Mouse (Mus musculus) adrenal gland (tissue): Measurements from ENCODE around the gene Arhgef3.

ENCODE experiments used
- intact Hi-C: fragments of 180-260 bp; cut with DNase I; formaldehyde crosslinking; loops from one replicate; pipeline ENCODE4 v1.15.1; 2025
- long read RNA-seq, 2 experiments: library from polyadenylated mRNA; unstranded; transcript quantifications; one replicate each; pipeline ENCODE4 v2.0.0; 2020; ENCODE audit warnings: borderline replicate concordance in 1 of 2; ENCODE audit not compliant: insufficient replicate concordance in 1 of 2

Arhgef3 gene
- long read RNA-seq, experiment 1, partial matches to known transcripts, result 10 of 25 reads
- long read RNA-seq, experiment 1, other reads (novel, unspliced or antisense), result 10 of 25 reads
- long read RNA-seq, experiment 2, partial matches to known transcripts, result 6 of 17 reads
- long read RNA-seq, experiment 2, other reads (novel, unspliced or antisense), result 8 of 17 reads

DNA sequence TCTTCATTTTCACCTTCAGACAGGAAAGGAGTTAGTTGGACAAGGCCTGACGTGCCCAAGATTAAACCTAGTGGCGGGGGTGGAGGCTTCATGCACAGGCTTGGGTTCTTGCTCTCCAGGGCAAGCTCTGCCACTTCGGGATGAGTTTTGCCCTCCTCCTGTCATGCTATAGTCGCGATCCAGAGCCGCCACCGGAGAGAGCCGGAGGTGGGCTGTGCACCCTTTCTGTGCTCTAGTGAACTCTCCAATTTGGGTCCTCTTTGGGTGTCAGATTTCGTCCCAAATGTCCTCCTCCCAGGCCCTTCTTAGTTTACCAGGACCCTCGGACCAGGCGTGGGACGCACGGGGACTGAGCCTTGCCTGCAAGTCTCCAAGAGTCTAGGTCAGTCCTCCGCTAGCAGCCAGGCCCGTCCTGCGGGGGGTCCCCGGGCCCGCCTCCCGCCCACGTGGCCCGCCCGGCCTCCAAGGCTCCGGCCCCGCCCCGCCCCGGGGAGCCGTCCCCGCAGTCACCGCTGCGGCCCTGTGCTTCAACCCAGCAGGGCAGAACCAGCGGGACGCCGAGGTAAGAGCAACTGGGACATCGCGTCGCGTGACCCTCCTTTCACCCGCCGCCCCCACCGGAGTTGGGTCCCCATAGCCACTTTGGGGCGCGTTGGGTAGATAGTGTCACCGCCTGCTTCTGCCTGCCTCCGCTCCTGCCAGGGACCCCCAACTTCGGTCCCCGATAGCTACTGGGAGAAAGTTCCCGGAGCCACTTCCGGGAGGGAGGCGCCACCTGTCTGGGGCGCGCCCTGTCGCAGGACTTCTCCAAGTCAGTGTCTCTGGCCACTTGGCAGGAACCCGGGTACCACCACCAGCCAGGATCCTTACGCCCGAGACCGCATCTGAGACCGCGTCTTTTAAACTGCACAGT lies at the start of gene Arhgef3:
Gene Arhgef3, plus strand, starts transcription at position 538 of the 913 bp plus-strand sequence.
- intact Hi-C loops, result no loop called here

DNA sequence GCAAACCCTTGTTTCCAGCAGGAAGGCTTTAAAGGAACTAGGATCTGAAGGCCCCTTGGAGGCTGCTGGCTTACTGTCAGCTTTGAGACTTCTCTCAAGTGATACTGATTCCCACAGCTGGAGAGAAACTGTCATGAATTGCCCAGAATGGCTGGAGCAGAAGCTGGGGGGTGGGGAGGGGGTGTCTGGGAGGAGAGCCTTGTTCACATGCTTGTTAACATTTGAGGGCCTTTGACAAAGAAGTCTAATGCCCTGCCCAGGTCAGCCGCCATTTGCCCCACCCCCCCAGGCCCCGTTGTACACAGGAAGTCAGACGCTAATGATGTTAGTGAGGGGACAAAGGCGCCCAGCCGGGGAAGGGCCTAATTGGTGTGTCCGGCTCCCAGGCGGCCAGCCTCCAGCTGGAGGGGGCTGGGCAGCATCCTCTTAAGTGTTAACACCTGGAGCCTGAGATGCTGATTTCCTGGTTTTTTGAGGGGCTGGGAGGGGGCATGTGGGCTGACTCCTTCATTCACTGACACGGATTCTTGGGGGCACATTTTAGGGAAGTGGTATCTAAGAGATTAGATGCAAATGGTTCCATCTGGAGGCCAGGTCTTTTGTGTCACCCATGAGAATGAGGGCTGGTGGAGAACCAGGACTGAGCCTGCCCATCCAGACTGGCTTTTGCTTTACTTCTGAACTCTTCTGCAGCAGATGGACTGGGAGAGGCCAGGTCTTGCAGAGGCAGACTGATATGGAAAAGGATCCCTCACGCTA lies 48.3 kb upstream of the Arhgef3 start:
- intact Hi-C loops, result no loop called here

DNA sequence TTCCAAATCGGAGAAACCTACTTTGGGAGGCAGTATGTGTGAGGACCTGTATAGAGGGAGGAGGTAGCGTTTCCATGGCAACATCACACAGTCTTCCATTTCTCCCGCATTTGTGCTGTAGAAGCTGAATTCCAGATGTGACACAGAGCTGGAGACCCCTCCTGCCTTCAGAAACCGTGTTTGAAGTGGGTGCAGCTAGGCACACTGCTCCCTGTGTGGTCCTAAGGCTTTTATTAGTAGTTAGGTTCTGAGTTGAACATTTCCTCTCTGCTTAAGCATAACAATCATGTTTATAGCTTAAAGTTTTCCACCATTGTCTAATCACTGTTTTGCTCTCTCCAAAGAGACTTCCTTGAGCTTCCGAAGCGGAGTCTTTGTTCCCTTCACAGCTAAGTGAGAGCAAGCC lies 46.8 kb upstream of the Arhgef3 start:
- intact Hi-C loops, result no loop called here

DNA sequence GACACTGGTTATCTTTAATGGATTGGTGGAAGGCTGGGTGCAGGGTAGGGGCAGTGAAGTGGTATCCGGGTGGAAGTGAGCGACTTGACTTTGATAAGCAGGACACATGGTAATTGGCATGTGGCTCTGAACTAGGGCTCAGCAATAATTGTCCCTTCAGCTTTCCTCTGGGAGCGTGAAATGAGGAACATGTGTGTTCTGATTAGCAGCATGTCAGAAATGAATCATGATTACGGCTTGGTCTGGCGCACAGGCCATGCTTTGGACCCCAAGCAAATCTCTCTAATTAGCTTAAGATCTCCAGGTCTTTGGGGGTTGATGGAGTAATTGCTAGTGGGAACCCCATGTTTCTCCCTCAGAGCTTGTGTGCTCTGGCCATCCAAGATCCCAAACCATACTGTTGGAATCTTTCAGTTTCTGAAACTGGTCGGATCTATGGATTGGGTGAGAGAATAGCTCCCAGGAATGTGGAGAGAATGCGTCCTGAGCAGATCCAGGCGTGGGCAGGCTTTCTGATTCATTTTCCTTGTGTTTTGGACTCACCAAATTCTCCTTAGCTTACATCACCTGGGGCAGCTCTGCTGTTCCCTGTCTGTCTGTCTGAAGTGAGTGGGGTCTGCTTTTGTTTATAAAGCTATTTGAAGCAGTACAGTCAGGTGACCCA lies 45.1 kb upstream of the Arhgef3 start:
- intact Hi-C loops, result no loop called here

DNA sequence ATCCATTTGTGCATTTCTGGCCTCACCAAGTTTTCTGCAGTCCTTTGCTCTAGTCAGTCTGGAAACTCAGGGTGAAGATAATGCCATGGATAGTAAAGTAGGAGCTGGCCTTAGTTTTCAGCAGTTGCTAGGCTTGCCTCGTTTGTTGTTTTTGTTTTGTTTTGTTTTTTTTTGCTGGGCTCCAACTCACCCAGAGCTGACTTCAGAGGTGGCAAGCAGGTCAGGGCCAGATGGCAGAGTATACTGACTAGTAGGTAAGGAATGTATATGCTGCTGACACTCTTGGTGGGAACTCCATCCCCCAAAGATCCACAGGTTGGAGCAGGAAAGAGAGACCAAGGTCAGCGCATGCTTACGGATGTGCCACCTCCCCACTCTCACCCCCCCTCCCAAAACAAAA lies 44.6 kb upstream of the Arhgef3 start:
- intact Hi-C loops, result no loop called here

DNA sequence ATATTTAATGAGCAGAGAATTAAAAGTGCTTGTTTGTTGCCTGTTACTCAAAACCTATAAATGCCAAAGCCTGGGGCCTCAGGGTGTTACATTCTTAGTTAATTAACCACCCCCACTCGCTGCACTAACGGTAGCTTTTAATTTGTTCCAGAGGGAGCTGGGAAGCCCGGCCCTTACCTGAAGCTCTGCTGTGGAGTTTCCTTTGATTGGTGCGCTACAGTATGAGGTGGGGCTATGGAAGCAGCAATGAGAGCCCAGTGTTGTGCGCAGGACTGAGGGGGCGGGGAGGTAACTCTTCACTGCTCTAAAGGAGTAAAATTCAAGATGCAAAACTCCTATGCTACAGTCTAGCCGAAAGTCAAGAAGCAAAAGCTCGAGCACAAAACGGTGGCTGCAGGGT lies 43.9 kb upstream of the Arhgef3 start:
- intact Hi-C loops, result no loop called here

DNA sequence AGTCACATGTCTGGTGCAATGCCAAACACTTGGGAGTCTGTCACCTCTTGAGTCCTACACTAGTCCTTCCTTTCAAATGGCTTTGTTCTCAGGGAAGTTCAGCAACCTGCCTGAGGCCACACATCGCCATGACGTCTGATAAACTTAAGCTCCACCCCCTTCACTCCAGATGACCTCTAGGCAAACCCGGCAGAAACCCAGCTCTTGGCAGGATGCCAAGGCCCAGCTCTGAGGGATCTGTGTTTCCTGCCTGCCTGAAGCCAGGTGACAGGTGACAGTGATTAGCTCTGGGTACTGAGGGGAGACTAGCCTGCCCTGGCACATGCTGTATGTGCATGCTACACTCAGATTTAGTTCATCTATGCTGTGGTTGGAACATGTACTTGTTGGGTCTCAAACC lies 42.7 kb upstream of the Arhgef3 start:
- intact Hi-C loops, result no loop called here

DNA sequence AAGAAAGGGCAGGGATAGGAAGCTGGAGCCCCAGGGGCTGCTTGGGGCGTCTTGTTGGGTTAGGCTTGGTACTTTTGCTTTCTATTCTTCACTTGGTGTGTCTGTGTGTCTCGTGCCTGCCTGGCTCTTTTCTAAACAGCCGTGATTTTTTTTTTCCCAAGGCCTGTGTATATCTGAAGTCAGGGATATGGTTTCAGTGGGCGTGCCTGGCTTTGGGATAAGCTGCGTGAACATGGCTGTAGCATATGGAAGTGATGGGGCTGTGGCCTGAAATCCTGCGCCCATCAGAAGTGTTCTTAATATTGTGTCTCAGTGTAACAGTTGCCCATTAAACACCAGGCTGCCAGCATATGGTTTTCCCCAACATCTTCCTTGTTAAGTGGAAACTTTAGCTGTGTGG lies 39.6 kb upstream of the Arhgef3 start:
- intact Hi-C loops, result no loop called here

DNA sequence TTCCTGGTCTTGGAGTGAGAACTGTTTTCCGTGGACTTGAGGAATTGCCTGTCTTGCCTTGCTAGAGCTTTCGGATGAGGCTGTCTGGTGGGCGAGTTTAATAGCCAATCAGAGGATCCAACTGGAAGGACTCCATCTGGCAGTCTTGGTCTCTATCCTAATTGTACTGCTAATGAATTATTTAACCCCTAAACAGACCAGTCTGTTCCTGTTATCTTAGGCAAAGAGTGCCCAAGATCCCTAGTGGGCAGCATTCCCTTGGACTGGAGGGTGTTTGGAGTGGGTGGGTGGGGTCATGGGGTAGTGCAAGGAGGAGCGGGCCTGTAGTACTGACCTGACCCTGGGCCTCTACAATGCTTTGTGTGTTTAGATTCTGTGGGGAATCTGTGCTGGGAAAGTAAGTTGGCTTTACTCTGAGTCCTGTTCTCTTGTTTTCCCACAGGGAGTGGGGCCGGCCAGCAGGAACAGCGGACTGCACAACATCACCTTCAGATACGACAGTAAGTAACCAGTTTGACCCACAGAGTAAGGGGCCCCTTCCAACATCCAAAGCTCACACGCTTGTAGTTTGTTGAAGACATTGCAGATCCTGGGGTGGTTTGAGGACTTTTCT lies 38.7 kb upstream of the Arhgef3 start:
- intact Hi-C loops, result no loop called here

DNA sequence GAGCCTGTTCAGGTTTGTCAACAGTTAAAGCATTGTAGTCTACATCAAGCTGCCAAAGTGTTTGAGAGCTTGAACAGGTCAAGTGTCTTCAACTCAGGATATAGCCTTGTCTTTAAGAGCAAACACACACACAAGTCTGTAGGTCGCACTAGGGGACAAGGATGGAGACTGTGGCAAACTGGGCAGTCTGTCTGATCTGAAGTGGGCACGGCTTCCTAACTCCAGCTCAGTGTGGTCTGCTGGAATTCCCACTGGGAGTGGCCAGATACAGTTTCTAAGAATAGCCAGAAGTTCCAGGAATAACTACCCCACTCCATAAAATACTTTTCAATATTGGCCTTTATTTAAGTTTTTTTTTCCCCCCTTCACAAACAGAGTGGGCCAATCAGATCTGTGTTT lies 38.2 kb upstream of the Arhgef3 start:
- intact Hi-C loops, result no loop called here

DNA sequence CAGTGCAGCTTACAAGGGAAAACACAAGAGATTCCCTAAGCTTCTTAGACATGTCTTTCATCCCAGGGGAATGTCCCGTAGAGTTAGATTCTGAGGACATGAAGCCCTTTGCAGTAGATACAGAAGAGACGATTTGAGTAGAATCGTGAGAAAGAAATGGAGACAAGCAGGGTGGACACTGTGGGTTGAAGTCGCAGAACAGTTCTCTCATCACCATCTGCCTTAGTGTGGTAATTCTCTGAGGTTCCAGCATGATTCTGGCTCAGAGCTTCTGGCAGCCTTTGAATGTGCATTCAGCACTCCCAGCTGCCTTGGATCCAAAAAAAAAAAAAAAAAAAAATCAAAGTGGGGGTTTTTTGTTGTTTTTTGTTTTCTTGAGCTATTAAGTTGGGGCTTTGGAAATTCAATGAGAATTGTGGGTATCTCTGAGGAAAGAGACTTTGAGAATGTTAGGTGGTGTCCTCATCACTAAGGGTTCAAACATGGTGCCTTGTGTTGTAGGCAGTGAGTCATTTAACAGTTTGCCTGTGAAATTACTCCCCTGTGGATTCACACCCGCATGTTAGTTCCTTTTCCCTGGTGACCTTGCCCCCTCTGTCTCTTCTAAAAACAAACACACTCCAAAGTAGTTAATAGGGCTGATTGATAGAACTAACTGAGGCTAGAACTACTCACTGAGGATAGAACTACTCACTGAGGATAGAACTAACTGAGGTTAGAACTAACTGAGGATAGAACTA lies 33.0 kb upstream of the Arhgef3 start:
- intact Hi-C loops, result no loop called here

DNA sequence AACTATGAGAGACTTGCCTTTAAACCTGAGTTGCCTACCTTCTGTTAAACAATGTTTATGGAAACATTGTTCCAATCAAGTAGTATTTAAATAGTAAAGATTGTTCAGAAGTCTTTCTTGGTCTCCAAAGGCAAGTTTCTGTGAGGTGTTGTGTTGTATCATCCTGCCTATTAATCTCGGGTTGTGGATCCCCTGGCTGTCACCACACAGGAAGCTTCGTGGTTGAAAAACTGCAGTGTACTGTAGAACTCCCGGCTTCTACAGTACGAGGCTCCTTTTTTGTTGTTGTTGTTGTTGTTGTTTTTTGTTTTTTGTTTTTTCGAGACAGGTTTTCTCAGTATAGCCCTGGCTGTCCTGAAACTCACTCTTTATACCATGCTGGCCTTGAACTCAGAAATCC lies 29.2 kb upstream of the Arhgef3 start:
- intact Hi-C loops, result no loop called here

DNA sequence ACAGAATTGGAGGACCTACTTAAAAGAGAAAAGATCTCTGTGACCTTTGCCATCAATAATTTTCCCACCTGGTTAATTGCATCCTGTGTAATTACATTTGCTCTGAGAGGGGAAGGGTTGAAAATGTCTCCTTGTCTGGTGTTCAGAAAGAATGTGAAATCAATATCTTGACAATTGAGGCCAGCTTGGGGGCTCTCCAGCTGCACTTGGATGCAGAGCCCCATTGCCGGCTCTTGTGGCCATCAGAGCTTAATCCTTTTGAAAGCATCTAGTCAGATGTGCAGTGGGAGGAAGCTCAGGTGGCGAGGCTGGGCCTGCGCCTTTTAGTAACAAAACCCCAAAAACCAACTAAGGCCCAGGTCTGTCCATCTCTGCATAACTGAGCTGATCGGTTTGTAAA lies 28.7 kb upstream of the Arhgef3 start:
- intact Hi-C loops, result no loop called here

DNA sequence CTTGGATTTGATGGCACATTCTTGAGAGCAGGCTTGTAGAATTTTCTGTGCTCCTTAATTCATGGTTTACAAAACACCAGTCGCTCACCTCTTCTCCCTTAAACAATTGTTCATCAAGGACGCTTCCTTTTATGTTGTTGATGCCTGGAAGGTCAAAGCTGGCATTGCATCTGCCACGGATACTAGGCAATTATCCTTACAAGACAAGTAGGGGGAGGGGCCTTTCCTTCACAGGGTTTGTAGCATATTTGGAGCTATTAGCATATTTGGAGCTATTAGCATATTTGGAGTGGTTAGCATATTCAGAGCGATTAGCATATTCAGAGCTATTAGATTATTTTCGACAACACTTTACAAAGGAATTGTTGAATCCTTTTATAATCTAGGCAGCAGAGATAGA lies 20.5 kb upstream of the Arhgef3 start:
- intact Hi-C loops, result loop anchor here (10.0 kb wide), 1 partner anchor 309 kb away; no protein-coding TSS in a partner anchor

DNA sequence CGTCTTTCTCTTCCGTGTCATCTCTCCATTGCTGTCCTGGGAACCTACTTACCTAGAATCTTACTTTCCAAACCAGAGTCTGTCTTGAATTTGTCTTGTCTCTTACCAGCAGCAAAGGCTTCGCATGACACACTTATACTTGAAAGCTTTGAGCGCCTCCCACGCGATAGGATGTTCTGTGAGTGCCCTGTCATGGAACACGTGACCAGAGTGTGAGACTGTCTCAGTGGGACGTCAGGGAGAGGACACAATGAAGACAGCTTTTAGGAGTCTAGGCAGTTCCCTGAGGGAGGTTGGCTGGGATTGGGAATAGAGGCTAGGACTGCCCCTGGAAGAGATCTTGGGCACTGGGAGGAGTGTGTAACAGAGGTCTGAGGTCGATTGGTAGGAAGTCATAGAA lies 18.6 kb upstream of the Arhgef3 start:
- intact Hi-C loops, result loop anchor here (10.0 kb wide), 1 partner anchor 311 kb away; no protein-coding TSS in a partner anchor

DNA sequence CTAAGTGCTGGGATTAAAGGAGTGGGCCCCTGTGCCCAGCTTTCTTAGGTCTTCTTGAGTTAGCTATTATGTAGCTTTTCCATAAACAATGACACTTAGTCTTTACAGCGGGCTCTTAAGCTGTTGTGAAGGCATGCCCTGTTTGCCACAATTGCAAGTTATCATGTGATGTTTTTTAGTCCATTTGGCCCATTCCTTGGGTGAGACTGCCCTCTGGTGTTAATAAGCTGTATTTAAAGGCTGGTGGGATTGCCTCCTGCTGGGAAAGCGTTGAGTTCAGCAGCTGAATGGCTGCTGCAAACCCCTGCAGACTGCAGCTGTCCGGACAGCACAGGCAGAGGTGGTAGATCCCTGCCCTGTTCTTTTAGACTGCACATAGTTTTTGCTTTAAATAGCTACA lies 17.9 kb upstream of the Arhgef3 start:
- intact Hi-C loops, result loop anchor here (1.0 to 10.0 kb wide), 2 partner anchors 65 to 312 kb away; no protein-coding TSS in a partner anchor

DNA sequence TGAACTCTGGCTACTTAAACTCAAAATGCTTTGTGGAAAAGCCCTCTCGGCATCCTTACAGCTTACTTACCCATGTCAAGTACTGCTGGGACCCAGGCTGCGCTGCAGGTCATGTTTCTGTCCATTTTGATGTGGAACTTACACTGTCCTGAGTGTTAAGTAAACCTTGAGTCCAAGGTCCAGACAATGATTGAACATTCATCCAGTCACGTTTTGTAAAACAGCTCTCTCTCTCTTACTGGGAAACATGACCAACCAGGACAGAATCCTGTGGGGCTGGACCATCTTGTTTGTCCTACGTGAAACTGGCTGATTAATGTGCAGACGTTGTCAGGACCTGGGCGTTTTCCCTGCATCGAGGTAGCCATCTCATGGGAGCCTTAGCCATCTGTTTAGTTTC lies 13.0 kb upstream of the Arhgef3 start:
- intact Hi-C loops, result loop anchor here (10.0 kb wide), 1 partner anchor 313 kb away; no protein-coding TSS in a partner anchor

DNA sequence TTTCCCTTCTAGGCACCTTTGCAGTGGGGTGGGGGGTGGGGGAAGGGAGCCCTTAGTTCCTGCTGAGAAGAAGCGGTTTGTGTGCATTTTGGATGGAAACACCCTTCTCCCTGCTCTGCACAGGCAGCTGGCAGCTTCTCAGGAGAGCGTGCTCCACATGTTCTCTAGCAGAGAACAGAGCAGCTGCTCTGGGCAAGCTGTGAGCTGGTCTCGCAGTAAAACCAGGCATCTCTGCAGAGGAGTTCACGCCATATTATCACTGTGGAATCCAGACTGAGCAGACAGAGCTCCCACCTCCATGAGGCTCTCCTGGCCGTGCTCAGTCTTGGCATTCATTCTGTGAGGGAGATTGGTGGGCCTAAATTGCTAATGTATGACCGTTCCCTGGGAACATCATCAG lies 12.0 kb upstream of the Arhgef3 start:
- intact Hi-C loops, result loop anchor here (10.0 kb wide), 1 partner anchor 312 kb away; no protein-coding TSS in a partner anchor

DNA sequence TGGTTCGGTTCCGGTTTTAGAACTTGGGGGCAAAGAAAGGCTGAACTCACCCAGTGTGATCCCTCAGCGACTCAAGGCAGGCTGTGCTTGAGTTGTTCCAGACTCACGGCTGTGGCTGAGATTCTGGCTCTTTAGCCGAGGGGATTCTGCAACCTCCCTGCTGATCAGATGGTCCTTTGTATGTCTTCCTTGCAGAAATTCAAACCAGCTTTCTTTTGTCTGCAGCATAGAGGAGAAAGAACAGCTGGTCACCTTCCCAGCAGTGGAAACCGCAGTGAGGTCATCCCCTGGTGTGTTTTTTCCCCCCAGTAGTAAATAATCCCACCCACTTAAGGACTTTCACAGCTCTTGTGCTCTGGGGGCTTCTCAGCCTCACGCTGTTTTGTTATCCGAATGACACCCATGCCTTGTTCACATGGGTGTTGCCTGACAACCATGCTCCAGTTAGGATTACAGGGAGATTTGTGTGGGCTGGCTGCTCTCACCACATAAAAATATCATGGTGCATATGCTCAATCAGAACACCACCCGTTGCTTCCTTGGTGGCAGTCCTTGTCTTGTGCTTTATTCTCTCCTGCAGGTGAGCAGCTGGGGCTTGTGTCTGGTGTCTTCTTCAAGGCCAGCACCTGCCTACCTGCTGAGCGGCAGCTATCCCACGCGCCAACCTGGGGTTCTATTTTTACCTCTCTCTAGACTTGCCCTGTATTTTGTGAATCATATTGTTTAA lies 8.8 kb upstream of the Arhgef3 start:
- intact Hi-C loops, result loop anchor here (10.0 kb wide), 1 partner anchor 309 kb away; no protein-coding TSS in a partner anchor
